Mouse (Mus musculus) kidney, adult 10 weeks (tissue): Measurements from ENCODE around the gene Olfr1151. TPM values are rescaled to one million over a fixed set of nuclear protein-coding genes. Genes with fewer than 3 reads are reported as not detected.

Experiments
- polyA plus RNA-seq: library from polyadenylated mRNA; stranded (reverse); fragments of 350-450 nt; fragmentation: Illumina TruSeq; extraction: RNeasy Lipid Tissue Mini Kit (QIAGEN cat#74804); gene quantifications from one replicate; pipeline ENCODE4 v1.2.3, GENCODE M21; 2014; ENCODE audit warnings: low read depth, low replicate concordance

Olfr1151 gene
- polyA plus RNA-seq, result not detected

DNA sequence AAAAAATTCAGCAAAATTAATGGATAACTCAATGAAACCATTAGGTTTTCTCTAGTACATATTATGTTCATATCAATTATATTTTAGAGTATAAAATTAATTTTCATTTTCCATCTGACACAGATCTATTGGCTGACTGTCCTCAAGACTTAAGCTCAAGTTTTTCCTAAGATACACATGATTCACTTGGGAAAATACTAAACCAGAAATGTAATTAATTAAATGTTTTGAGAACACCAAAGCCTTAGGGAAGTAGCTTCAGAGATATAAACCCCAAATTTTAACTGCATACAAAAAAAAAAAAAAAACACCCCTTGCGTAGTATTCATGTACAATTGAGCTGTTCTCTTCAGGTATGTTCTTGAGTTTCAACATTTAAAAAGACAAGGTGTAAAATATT, at the start of gene Olfr1151:
Gene Olfr1151 (plus strand): TSS at position 301 of the 400 bp plus-strand sequence.

DNA sequence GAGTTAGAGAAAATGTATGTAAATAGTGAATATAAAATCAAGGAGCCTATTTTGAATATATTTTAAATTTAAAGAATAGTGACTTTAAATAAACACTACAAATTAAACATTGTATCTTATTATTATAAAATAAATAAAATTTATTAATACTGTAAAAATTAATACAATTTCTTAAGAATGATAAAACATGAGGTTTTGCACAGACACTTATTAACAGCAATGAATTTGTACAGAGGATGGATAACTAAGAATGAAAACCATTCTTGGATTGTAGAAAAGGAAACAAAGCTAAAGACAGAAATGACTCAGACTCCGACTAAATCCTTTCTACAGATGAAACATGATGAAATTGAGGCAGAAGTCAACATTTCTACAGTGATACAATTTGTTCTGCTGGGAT, 46.1 kb upstream of the Olfr1151 start, which contains the start of gene Olfr1145:
Gene Olfr1145 (plus strand): TSS at position 301 of the 400 bp plus-strand sequence.

DNA sequence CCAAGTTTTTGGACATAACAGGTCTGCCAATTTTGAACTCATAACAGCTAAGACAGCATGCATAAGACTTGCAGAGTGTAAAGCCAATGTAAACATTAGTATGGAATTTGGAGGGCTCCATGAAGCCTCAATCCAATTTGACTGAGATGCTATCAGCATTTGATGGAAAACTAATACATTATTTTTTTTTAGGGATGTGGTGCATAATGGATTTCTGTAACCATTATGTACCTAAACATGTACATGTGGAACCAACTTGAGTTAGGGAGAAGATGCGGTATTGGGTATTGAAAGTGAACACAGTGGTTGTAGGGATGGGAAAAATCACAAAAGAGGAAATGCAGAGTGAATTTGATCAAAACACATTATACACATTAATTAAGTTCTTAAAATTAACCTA, 25.4 kb upstream of the Olfr1151 start, which contains the start of gene Olfr1148:
Gene Olfr1148 (plus strand): TSS at position 301 of the 400 bp plus-strand sequence.

DNA sequence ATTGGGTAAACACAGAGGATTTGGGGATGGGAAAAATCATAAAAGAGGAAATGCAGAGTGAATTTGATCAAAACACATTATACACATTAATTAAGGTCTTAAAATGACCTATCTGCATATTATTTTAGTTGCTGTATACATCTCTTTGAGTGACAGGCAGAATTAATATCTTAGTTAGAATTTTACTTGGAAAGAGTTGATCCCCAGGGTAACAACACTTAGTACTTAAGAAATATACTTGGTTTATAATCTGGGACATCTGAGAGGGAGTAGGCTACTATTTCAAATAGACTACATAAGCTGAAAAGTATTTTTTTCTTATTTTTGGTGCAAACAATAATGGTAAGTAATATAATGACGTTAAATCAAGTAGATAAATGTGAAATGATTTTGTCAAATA, 12.0 kb upstream of the Olfr1151 start, which contains the start of gene Olfr1150-ps1:
Gene Olfr1150-ps1 (plus strand): TSS at position 301 of the 400 bp plus-strand sequence.

DNA sequence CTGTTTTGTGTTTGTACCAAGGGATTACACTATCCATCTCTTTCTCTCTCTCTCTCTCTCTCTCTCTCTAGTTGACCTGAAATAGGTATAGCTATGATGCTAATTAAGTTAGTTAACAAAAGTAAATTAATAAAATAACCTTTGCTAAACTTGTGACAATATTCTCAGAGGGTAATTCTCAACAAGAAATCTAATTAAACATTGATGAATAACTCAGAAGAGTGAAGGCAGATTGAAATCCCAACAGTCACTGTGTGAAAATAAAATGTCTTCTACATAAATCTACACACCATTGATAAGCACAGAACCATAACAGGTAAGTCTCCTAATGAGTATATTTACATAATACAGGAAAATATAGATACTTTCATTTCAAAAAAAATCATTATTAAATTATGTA, 10.5 kb downstream of the Olfr1151 start, which contains the start of gene Olfr1152:
Gene Olfr1152 (plus strand): TSS at position 301 of the 400 bp plus-strand sequence.

DNA sequence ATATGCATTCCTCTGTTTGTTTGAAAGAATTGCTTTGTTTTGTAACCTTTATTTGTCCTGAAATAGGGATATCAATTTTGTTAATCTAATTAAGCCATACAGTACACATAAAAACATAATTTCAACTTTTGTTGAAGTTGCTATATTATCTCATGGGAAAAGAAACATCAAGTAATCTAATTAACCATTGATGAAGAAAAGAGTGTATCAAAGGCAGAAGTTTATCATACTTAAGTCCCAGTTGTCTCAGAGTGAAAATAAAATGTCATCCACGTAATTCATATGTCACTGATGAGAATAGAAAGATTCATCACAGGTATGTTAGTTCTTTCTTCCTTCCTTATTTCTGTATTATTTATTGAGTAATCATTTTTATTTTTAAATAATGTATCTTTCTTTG, 39.0 kb downstream of the Olfr1151 start, which contains the start of gene Olfr1153:
Gene Olfr1153 (plus strand): TSS at position 301 of the 400 bp plus-strand sequence.

DNA sequence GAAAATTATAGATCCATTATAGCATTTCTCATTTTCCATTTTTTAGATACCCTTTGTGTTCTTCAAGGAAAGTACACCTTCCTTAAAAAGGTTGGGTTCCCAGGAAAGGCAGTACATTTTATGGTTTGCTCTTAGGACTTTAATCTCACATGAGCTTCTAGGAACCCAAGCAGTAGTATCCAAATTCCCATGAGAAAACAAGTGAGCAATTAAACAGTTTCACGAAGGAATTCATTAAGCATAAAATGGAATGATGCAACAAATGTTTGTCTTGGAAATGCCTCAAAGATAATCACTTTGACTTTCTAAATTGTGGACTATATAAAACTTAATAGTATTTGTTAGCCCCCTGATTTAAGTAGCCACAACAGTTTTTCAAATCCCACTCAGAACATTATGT, 49.4 kb downstream of the Olfr1151 start, which contains the start of gene Olfr1154:
Gene Olfr1154 (minus strand): TSS at position 101 of the 400 bp plus-strand sequence.

Other genes with a start within 250 kb of the Olfr1151 start
- gene Olfr1130, start 249.7 kb upstream of the Olfr1151 start, polyA plus RNA-seq, result not detected
- not detected for gene Olfr1131, start 228.8 kb upstream of the Olfr1151 start, polyA plus RNA-seq
- gene Olfr1132, start 218.3 kb upstream of the Olfr1151 start, polyA plus RNA-seq, result not detected
- not detected for gene Olfr1133, start 208.5 kb upstream of the Olfr1151 start, polyA plus RNA-seq
- not detected for gene Olfr1134, start 197.4 kb upstream of the Olfr1151 start, polyA plus RNA-seq
- gene Olfr1135, start 182.2 kb upstream of the Olfr1151 start, polyA plus RNA-seq, result not detected
- gene Olfr1136, start 161.9 kb upstream of the Olfr1151 start, polyA plus RNA-seq, result not detected
- not detected for gene Olfr1137, start 142.7 kb upstream of the Olfr1151 start, polyA plus RNA-seq
- not detected for gene Olfr1138, start 115.9 kb upstream of the Olfr1151 start, polyA plus RNA-seq
- gene Olfr1140, start 112.1 kb upstream of the Olfr1151 start, polyA plus RNA-seq, result not detected
- gene Olfr1141, start 101.9 kb upstream of the Olfr1151 start, polyA plus RNA-seq, result not detected
- not detected for gene Olfr152, start 76.4 kb upstream of the Olfr1151 start, polyA plus RNA-seq
- not detected for gene Olfr1143, start 55.3 kb upstream of the Olfr1151 start, polyA plus RNA-seq
- not detected for gene Olfr1145, start 46.0 kb upstream of the Olfr1151 start, polyA plus RNA-seq
- gene Olfr1148, start 25.3 kb upstream of the Olfr1151 start, polyA plus RNA-seq, result not detected
- not detected for gene Olfr1150-ps1, start 11.9 kb upstream of the Olfr1151 start, polyA plus RNA-seq
- not detected for gene Olfr1152, start 10.6 kb downstream of the Olfr1151 start, polyA plus RNA-seq
- gene Olfr1153, start 39.1 kb downstream of the Olfr1151 start, polyA plus RNA-seq, result not detected
- not detected for gene Olfr1154, start 49.3 kb downstream of the Olfr1151 start, polyA plus RNA-seq
- not detected for gene Olfr1155, start 89.3 kb downstream of the Olfr1151 start, polyA plus RNA-seq
- not detected for gene Olfr1156, start 97.2 kb downstream of the Olfr1151 start, polyA plus RNA-seq
- not detected for gene Olfr1157, start 112.4 kb downstream of the Olfr1151 start, polyA plus RNA-seq
- not detected for gene Olfr74, start 118.8 kb downstream of the Olfr1151 start, polyA plus RNA-seq
- not detected for gene Olfr1158, start 134.3 kb downstream of the Olfr1151 start, polyA plus RNA-seq
- gene Olfr1160, start 152.4 kb downstream of the Olfr1151 start, polyA plus RNA-seq, result not detected
- not detected for gene Olfr1161, start 166.9 kb downstream of the Olfr1151 start, polyA plus RNA-seq
- gene Olfr73, start 181.8 kb downstream of the Olfr1151 start, polyA plus RNA-seq, result not detected
- not detected for gene Olfr1162, start 195.3 kb downstream of the Olfr1151 start, polyA plus RNA-seq
- not detected for gene Olfr1163, start 216.0 kb downstream of the Olfr1151 start, polyA plus RNA-seq
- not detected for gene Olfr1164, start 238.1 kb downstream of the Olfr1151 start, polyA plus RNA-seq